Mouse (Mus musculus): Measurements from ENCODE around the gene Nceh1. TPM values are rescaled to one million over a fixed set of nuclear protein-coding genes. Genes with fewer than 3 reads are reported as not detected.
A peak's percentile ranks its signal among the peaks of the same experiment; 100 is the strongest.

Nceh1 gene
- polyA plus RNA-seq, 1 experiment from 2014 or later, result 4.9 TPM

- Histone ChIP-seq H3K36me3 (ENCODE audit: control insufficient read depth, insufficient read depth, low read length) (no peaks in the 10 kb centered on the region), H3K27me3 (replicated peaks; ENCODE audit: control insufficient read depth, insufficient read depth, low read length) (no peaks in the 10 kb centered on the region), H3K4me3 (ENCODE audit: low read depth, low read length) (no peak overlapping the region), H3K27ac (ENCODE audit: low read depth, low read length) (no peak overlapping the region), H3K4me1 (ENCODE audit: control insufficient read depth, insufficient read depth, low read length) (no peaks in the 10 kb centered on the region), H3K4me2 (ENCODE audit: low read length) (no peak overlapping the region), H3K9me3 (replicated peaks; ENCODE audit: control insufficient read depth, low read length) (no peaks in the 10 kb centered on the region), H3K9ac (ENCODE audit: low read length) (no peak overlapping the region)
- no peak for ATAC-seq
- WGBS, result 78% methylated on average over 4 of the region's 4 CpGs
- no peak for DNase-seq (ENCODE audit: low spot score)
Measured at GRCm38 (mm10) chr3:27233361-27233760, 50.6 kb downstream of the Nceh1 start.

DNA sequence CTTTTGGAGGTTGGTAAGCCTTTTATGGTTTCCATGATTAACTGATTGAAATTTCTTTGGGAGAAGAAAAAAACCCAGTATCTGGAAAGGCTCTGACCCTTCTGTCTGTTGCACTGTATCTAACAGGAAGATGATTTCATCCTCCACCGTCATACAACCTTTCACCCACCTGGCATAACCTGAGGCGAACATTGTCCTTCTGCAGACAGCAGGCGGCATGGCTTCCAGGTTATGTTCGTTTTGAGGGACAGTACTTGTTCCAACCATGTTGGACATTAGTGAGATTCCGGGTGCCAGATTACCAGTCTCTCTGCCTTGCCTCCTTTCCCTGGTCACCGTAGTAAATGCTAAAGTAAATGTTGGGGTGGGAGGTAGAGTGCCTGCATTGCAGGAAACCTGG lies 51.1 kb downstream of the Nceh1 start:
- ATAC-seq, result no peak
- H3K27ac ChIP-seq (ENCODE audit: low read depth, low read length), result no peak overlapping the region
- WGBS, result 90% methylated on average over 6 of the region's 6 CpGs

DNA sequence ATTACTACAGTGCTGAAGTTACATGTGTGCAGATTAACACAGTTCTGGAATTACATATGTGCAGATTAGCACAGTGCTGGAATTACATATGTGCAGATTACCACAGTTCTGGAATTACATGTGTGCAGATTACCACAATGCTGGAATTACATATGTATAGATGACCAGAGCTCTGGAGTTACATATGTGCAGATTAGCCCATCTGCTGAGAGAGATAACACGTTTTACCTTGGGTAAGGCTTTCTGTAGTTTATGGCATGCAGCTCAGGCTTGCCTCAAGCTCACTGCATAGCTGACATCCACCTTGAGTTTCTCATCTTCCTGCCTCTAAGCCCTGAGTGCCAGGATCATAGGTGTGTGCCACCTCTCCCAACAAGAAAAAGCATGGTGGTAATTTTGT lies 52.2 kb downstream of the Nceh1 start:
- Histone ChIP-seq H3K4me1 (ENCODE audit: control insufficient read depth, insufficient read depth, low read length) (no peaks in the 10 kb centered on the region), H3K4me3 (ENCODE audit: low read depth, low read length) (no peak overlapping the region), H3K9me3 (replicated peaks; ENCODE audit: control insufficient read depth, low read length) (no peaks in the 10 kb centered on the region), H3K27me3 (replicated peaks; ENCODE audit: control insufficient read depth, insufficient read depth, low read length) (no peaks in the 10 kb centered on the region), H3K9ac (ENCODE audit: low read length) (no peak overlapping the region), H3K36me3 (ENCODE audit: control insufficient read depth, insufficient read depth, low read length) (no peaks in the 10 kb centered on the region), H3K27ac (ENCODE audit: low read depth, low read length) (no peak overlapping the region), H3K4me2 (ENCODE audit: low read length) (no peak overlapping the region)
- ATAC-seq (no peak), DNase-seq (ENCODE audit: low spot score) (no peak)
- WGBS, result 77% methylated on average over 1 of the region's 1 CpGs

More for the DNA sequence above, 51.1 kb downstream of the Nceh1 start:
- Histone ChIP-seq H3K9ac (ENCODE audit: low read length) (no peak overlapping the region), H3K36me3 (ENCODE audit: control insufficient read depth, insufficient read depth, low read length) (no peaks in the 10 kb centered on the region), H3K9me3 (replicated peaks; ENCODE audit: control insufficient read depth, low read length) (no peaks in the 10 kb centered on the region), H3K4me1 (ENCODE audit: control insufficient read depth, insufficient read depth, low read length) (no peaks in the 10 kb centered on the region), H3K4me3 (ENCODE audit: low read depth, low read length) (no peak overlapping the region), H3K27me3 (replicated peaks; ENCODE audit: control insufficient read depth, insufficient read depth, low read length) (no peaks in the 10 kb centered on the region), H3K4me2 (ENCODE audit: low read length) (no peak overlapping the region)
- no peak for DNase-seq (ENCODE audit: low spot score)

GRCm38 (mm10) chr3:27237226-27237625 lies 54.5 kb downstream of the Nceh1 start:
- H3K4me1 ChIP-seq (ENCODE audit: control insufficient read depth, insufficient read depth, low read length), result no peaks in the 10 kb centered on the region
- H3K9me3 ChIP-seq (replicated peaks; ENCODE audit: control insufficient read depth, low read length), result no peaks in the 10 kb centered on the region
- H3K36me3 ChIP-seq (ENCODE audit: control insufficient read depth, insufficient read depth, low read length), result no peaks in the 10 kb centered on the region
- no peaks in the 10 kb centered on the region for H3K27me3 ChIP-seq (replicated peaks; ENCODE audit: control insufficient read depth, insufficient read depth, low read length)
- ATAC-seq, result peak; percentile 67; the same call in 1 of the 2 replicates
- WGBS, result 12% methylated on average over 2 of the region's 2 CpGs
- H3K9ac ChIP-seq (ENCODE audit: low read length), result no peak overlapping the region
- H3K4me3 ChIP-seq (ENCODE audit: low read depth, low read length), result no peak overlapping the region
- no peak overlapping the region for H3K4me2 ChIP-seq (ENCODE audit: low read length)
- H3K27ac ChIP-seq (ENCODE audit: low read depth, low read length), result no peak overlapping the region
- peak; percentile 74 for DNase-seq (ENCODE audit: low spot score)

GRCm38 (mm10) chr3:27238563-27238962 lies 55.8 kb downstream of the Nceh1 start:
- H3K27me3 ChIP-seq (replicated peaks; ENCODE audit: control insufficient read depth, insufficient read depth, low read length), result no peaks in the 10 kb centered on the region
- no peak overlapping the region for H3K9ac ChIP-seq (ENCODE audit: low read length)
- no peak for ATAC-seq
- whole genome bisulfite sequencing, result 77% methylated on average over 5 of the region's 5 CpGs
- no peaks in the 10 kb centered on the region for H3K9me3 ChIP-seq (replicated peaks; ENCODE audit: control insufficient read depth, low read length)
- no peaks in the 10 kb centered on the region for H3K36me3 ChIP-seq (ENCODE audit: control insufficient read depth, insufficient read depth, low read length)
- DNase-seq (ENCODE audit: low spot score), result no peak
- no peak overlapping the region for H3K4me3 ChIP-seq (ENCODE audit: low read depth, low read length)
- no peak overlapping the region for H3K4me2 ChIP-seq (ENCODE audit: low read length)
- H3K27ac ChIP-seq (ENCODE audit: low read depth, low read length), result no peak overlapping the region
- H3K4me1 ChIP-seq (ENCODE audit: control insufficient read depth, insufficient read depth, low read length), result no peaks in the 10 kb centered on the region

DNA sequence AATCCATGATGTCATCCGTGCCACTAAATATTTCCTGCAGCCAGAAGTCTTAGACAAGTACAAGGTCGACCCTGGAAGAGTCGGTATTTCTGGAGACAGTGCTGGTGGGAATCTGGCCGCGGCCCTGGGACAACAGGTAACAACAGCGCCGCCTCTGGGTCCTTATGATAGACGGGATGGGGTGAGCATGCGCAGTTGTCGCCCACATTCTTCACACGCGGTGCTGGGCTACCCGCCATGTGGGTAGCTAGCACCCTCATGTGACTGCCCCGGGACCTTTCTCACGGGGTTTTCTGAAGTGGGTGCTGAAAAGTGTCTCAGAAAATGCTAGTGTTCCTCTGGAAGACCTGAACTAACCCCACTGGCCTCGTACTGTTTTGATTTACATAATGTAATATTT lies 56.8 kb downstream of the Nceh1 start:
- no peak for ATAC-seq
- 90% methylated on average over 16 of the region's 16 CpGs for WGBS

GRCm38 (mm10) chr3:27241864-27242263 lies 59.1 kb downstream of the Nceh1 start:
- no peak for ATAC-seq
- no peaks in the 10 kb centered on the region for H3K27me3 ChIP-seq (replicated peaks; ENCODE audit: control insufficient read depth, insufficient read depth, low read length)
- no peak overlapping the region for H3K4me2 ChIP-seq (ENCODE audit: low read length)
- no peak for DNase-seq (ENCODE audit: low spot score)
- H3K4me1 ChIP-seq (ENCODE audit: control insufficient read depth, insufficient read depth, low read length), result no peaks in the 10 kb centered on the region
- H3K27ac ChIP-seq (ENCODE audit: low read depth, low read length), result no peak overlapping the region
- H3K9me3 ChIP-seq (replicated peaks; ENCODE audit: control insufficient read depth, low read length), result no peaks in the 10 kb centered on the region
- no peaks in the 10 kb centered on the region for H3K36me3 ChIP-seq (ENCODE audit: control insufficient read depth, insufficient read depth, low read length)
- no peak overlapping the region for H3K9ac ChIP-seq (ENCODE audit: low read length)
- WGBS, result 96% methylated on average over 9 of the region's 9 CpGs
- H3K4me3 ChIP-seq (ENCODE audit: low read depth, low read length), result no peak overlapping the region

More for the DNA sequence above, 56.8 kb downstream of the Nceh1 start:
- Histone ChIP-seq H3K4me2 (ENCODE audit: low read length) (no peak overlapping the region), H3K4me1 (ENCODE audit: control insufficient read depth, insufficient read depth, low read length) (no peaks in the 10 kb centered on the region), H3K9ac (ENCODE audit: low read length) (no peak overlapping the region), H3K27ac (ENCODE audit: low read depth, low read length) (no peak overlapping the region), H3K27me3 (replicated peaks; ENCODE audit: control insufficient read depth, insufficient read depth, low read length) (no peaks in the 10 kb centered on the region), H3K36me3 (ENCODE audit: control insufficient read depth, insufficient read depth, low read length) (no peaks in the 10 kb centered on the region), H3K9me3 (replicated peaks; ENCODE audit: control insufficient read depth, low read length) (no peaks in the 10 kb centered on the region), H3K4me3 (ENCODE audit: low read depth, low read length) (no peak overlapping the region)
- DNase-seq (ENCODE audit: low spot score), result no peak

GRCm38 (mm10) chr3:27246166-27246565 lies 63.4 kb downstream of the Nceh1 start:
- no peak overlapping the region for H3K4me3 ChIP-seq (ENCODE audit: low read depth, low read length)
- H3K9me3 ChIP-seq (replicated peaks; ENCODE audit: control insufficient read depth, low read length), result no peaks in the 10 kb centered on the region
- WGBS, result 91% methylated on average over 2 of the region's 2 CpGs
- H3K36me3 ChIP-seq (ENCODE audit: control insufficient read depth, insufficient read depth, low read length), result no peaks in the 10 kb centered on the region
- DNase-seq (ENCODE audit: low spot score) (no peak), ATAC-seq (no peak)
- no peak overlapping the region for H3K9ac ChIP-seq (ENCODE audit: low read length)
- H3K27ac ChIP-seq (ENCODE audit: low read depth, low read length), result no peak overlapping the region
- H3K4me2 ChIP-seq (ENCODE audit: low read length), result no peak overlapping the region
- no peaks in the 10 kb centered on the region for H3K27me3 ChIP-seq (replicated peaks; ENCODE audit: control insufficient read depth, insufficient read depth, low read length)
- no peaks in the 10 kb centered on the region for H3K4me1 ChIP-seq (ENCODE audit: control insufficient read depth, insufficient read depth, low read length)

DNA sequence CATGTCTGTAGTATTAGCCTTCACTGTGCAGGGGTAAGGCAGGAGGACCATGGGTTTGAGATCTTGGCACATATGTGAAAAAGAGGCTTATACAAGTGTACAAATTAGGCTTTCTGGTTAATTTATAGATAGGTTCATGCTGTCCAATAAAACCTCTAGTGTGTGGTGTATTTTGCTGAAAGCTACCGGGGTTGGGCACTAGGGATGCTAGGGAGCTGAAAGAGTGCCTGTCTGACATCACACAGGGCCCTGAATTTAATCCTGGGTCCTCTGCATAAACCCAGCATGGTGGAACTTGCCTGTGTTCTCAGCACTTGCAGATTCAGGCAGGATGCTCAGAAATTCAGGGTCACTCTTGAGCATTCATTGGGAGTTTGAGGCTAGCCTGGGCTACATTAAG lies 65.0 kb downstream of the Nceh1 start:
- DNase-seq (ENCODE audit: low spot score) (no peak), ATAC-seq (no peak)
- Histone ChIP-seq H3K9me3 (replicated peaks; ENCODE audit: control insufficient read depth, low read length) (no peaks in the 10 kb centered on the region), H3K4me2 (ENCODE audit: low read length) (no peak overlapping the region), H3K9ac (ENCODE audit: low read length) (no peak overlapping the region), H3K36me3 (ENCODE audit: control insufficient read depth, insufficient read depth, low read length) (no peaks in the 10 kb centered on the region), H3K27ac (ENCODE audit: low read depth, low read length) (no peak overlapping the region), H3K4me1 (ENCODE audit: control insufficient read depth, insufficient read depth, low read length) (no peaks in the 10 kb centered on the region), H3K4me3 (ENCODE audit: low read depth, low read length) (no peak overlapping the region), H3K27me3 (replicated peaks; ENCODE audit: control insufficient read depth, insufficient read depth, low read length) (no peaks in the 10 kb centered on the region)
- WGBS, result 63% methylated on average over 1 of the region's 1 CpGs

Data from forebrain, embryonic 14.5 days (tissue).